Mouse (Mus musculus) cerebellum, adult (tissue): ENCODE results near the gene C1qc.

Experiments used
- ATAC-seq: cut with Nextera tagmentation; 2 replicates; pipeline ENCODE4 v1.9.2; 2017; ENCODE audit warnings: mild to moderate bottlenecking, moderate library complexity, mixed read lengths; ENCODE audit not compliant: insufficient number of reproducible peaks, low FRiP score, low TSS enrichment

C1qc gene

DNA sequence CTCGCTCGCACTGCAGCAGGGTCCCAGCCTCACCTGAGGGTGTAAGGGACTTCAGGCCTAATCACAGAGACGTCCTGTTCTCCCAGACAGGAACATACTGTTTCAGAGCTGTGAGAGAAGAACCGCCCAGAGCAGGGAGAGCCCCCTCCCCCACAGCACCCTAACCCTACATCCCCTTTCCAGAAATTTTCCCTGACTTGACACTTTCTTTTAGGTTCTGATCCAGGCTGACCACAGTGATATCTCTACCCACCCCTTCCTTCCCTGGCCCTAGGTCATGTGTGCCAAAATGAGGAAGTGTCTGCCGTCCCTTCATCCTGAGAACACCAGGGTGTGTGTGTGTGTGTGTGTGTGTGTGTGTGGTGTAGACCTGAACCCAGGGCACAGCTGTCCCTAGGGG lies at the start of gene C1qc:
C1qc (minus strand) TSS at position 255 of the 400 bp plus-strand sequence.
- ATAC-seq = no peak

- ATAC-seq = no peak
These were observed 45.1 kb upstream of the C1qc start for GRCm38 (mm10) chr4:136937935-136938334.

GRCm38 (mm10) chr4:136937344-136937743 lies 44.5 kb upstream of the C1qc start:
- peak; percentile 59; the same call in 1 of the 2 replicates for ATAC-seq

DNA sequence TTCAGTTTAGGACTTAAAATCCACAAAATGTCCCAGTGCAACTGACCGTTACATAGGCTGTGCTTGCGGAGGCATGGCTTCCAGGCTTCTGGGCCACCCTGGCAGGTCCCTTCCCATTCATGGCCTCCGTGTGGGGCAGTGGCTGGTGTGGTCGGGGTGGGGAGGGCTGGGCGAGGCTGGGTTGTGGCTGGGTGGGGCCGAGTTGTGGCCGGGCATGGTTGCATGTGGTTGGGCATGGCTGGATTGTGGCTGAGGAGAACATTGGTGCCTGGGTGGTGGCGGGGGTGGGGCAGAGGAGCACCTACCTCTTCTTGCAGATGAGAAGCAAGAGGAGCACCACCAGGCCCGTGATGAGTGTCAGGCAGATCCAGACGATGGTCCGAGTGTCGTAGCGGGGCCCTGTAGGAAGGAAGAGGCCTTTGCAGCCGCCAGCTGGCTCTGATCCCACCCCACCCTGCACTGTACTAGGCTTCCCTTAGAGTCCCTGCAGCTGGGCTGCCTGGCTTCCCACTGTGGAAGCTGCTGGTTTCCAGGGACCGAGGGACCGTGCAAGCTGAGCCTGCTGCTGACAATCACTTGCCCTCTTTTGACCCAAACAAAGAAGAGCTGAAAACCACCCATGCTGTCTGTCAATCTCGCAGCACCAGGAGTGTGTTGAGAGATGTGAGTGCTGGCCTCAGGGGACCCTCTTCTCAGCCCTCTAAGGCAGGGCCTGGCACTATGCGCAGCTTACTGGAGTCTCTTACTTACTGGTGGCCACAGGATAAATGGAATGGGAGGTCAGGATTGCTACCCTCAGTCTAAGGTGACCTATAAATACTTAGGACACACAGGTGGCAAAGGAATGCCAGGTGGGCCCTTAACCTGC lies 42.1 kb upstream of the C1qc start:
- no peak for ATAC-seq

GRCm38 (mm10) chr4:136930474-136930873 lies 37.6 kb upstream of the C1qc start:
- ATAC-seq = no peak

GRCm38 (mm10) chr4:136928928-136929327 lies 36.1 kb upstream of the C1qc start:
- 0 out of 2 replicates have a peak, but pooled peaks have one; percentile 61 for ATAC-seq

- no peak for ATAC-seq
These were observed 32.9 kb upstream of the C1qc start for GRCm38 (mm10) chr4:136925804-136926203.

DNA sequence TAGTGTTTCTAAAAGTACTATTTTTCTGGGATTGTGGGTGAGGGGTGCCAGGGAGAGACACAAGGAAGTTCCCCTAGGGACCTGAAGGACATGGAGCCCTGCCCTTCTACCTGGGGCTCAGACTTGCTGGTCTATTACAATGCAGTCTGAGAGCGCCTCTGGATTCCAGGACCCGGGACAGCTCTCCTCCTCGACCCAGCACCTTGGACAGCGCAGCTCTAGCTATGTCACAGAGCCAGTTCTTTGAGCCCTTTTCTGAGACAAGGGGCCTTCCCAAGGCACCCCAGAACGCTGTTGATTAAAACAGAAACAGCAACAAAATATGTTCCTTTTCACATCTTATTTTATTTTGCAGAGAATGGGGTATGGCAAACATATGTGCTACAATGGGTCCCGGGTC lies 31.7 kb upstream of the C1qc start:
- no peak for ATAC-seq

- no peak for ATAC-seq
These were observed 26.7 kb upstream of the C1qc start for GRCm38 (mm10) chr4:136919526-136919925.

GRCm38 (mm10) chr4:136918834-136919233 lies 26.0 kb upstream of the C1qc start:
- no peak for ATAC-seq

DNA sequence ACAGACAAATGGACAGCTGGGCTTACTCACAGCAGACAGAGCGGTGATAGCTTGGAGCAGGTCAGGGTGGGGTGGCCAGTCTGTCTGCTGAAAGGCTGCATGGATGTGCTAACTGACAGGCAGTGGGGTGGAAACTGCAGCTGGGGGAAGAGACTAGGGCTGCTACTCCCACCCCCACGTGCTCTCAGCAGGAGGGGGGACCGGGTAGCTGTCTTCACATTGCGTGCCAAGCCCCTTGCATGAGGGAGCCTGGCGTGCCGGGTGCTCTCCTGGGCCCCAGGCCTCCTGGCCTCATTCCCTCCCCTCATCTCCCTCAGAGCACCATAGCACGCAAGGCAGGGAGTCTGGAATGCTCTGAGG lies 24.3 kb upstream of the C1qc start:
- ATAC-seq = no peak

DNA sequence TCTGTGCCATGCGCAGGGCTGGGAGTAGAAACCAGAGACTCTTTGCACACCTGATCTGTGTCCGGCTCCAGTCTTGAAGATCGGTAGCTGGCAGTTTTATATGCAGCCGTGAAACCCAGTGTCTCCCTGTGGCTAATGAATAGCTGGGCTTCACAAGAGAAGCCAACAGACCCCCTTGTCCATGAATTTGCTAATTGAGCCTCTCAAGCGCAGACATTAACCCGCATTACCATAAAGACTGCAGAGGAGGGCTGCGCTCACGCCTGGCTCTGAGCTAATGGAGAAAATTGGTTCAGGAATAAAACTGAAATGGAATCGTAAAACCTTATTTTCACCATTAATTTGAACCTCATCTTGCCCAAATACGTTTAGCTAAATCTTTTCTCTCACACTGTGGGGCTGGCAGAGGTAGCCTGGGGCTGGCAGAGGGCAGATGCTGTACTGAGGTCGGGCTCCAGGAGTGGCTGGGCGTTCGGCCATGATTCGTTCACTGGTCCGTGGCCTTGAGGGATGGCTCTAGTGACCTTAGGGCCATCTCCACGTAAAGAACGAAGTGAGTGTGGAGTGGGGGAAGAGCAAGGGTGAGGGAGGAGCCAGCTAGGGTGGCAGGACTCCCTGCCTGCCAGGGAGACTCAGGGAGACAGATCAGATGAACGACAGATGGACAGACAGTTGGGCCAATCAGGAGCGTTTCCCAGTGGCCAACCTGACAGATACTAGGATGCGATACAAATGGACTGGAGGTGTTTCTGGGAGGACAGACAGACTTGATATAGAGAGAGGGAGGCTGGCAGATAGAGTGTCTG lies 23.7 kb upstream of the C1qc start:
- 0 out of 2 replicates have a peak, but pooled peaks have one; percentile 45 for ATAC-seq

DNA sequence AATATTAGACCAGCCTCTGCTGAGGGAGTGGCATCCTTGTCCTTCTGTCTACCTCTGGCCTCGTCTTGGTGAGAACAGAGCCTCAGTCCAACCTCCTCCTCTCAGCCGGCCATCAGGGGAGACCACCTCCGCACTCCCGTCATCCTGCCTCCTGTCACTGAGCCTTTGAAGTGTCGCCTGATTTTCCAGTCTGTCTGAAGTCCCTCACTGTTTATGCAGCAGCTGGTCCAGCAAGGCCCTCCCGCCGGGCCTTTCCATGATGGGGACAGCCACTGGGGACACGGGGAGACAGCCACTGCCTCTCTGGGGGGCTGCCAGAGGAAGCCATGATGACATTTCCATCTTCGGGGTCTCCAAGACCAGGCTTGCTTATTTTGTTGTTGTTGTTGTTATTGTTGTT lies 20.0 kb upstream of the C1qc start:
- ATAC-seq = no peak

GRCm38 (mm10) chr4:136911804-136912203 lies 18.9 kb upstream of the C1qc start:
- ATAC-seq = no peak

GRCm38 (mm10) chr4:136911211-136911646 lies 18.4 kb upstream of the C1qc start:
- ATAC-seq = no peak

DNA sequence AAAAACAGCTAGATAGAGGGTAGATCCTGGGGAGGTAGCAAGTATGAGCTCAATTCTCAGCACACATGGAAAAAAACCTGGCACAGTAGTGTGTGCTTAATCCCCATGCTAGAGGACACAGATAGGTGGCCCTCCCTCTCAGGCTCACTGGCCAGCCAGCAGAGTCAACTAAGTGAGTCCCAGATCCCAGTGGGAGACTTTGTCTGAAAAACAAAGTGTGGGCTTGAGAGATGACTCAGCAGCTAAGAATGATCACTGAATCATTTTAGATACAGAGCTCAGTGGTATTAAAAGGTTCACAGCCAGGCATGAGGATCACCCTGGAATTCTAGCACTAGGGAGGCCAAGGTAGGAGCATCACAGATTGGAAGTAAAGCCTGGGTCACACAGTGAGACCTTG lies 14.9 kb upstream of the C1qc start:
- ATAC-seq = no peak

GRCm38 (mm10) chr4:136907033-136907432 lies 14.2 kb upstream of the C1qc start:
- ATAC-seq = no peak

GRCm38 (mm10) chr4:136904767-136905539 lies 12.1 kb upstream of the C1qc start:
- no peak for ATAC-seq

DNA sequence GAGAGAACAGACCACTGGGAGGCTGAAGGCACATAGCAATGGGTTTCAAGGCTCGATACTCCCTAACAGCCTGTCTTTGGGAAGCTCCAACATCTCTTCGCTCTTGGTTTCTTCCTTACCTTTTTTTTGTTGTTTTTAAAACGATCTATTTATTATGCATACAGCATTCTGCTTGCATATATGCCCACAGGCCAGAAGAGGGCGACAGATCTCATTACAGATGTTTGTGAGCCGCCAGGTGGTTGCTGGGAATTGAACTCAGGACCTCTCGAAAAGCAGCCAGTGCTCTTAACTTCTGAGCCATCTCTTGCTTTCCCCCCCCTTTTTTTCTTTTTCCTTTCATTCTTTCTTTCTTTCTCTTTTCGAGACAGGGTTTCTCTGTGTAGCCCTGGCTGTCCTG lies 6.3 kb upstream of the C1qc start:
- no peak for ATAC-seq

GRCm38 (mm10) chr4:136898637-136899036 lies 5.8 kb upstream of the C1qc start, which contains the start of gene C1qa:
Gene C1qa, minus strand, starts transcription at chr4:136898803.
- ATAC-seq = no peak
